Comparison of ENCODE assay signal across 8 mouse cellular contexts in genomic region chr1:96871528-96872360, GRCm38 (mm10). TPM values are rescaled to one million over a fixed set of nuclear protein-coding genes. Genes with fewer than 3 reads are reported as not detected.
DNase-seq lines count a peak whose midpoint lies in the region; ATAC-seq lines count a peak whose summit lies in the region.

Gene Slco4c1, minus strand, starts transcription at chr1:96872171.

- peaks cover 22% of the 10 kb centered on the region for H3K27me3 ChIP-seq in embryonic facial prominence, embryonic 12.5 days
- H3K27me3 ChIP-seq in hindbrain, embryonic 14.5 days (ENCODE audit: control insufficient read depth, insufficient read depth, low read length): no peaks in the 10 kb centered on the region
- H3K27me3 ChIP-seq in lung, embryonic 16.5 days (ENCODE audit: control insufficient read depth, insufficient read depth, low read depth, low read length): no peaks in the 10 kb centered on the region

- peak within 1 kb of the TSS; percentile 46 for H3K4me3 ChIP-seq in embryonic facial prominence, embryonic 12.5 days
- peak within 1 kb of the TSS; percentile 67 for H3K4me3 ChIP-seq in hindbrain, embryonic 14.5 days (replicated peaks; ENCODE audit: low read length)
- peak within 1 kb of the TSS; percentile 53 for H3K4me3 ChIP-seq in lung, embryonic 16.5 days (ENCODE audit: low read length)

- H3K27ac ChIP-seq in embryonic facial prominence, embryonic 12.5 days: no peak within 1 kb of the TSS
- H3K27ac ChIP-seq in hindbrain, embryonic 14.5 days: no peak within 1 kb of the TSS
- H3K27ac ChIP-seq in lung, embryonic 16.5 days (ENCODE audit: low read length): peak within 1 kb of the TSS; percentile 32

- peak within 1 kb of the TSS; percentile 27; the same call in 1 of the 2 replicates for H3K9ac ChIP-seq in embryonic facial prominence, embryonic 12.5 days
- H3K9ac ChIP-seq in hindbrain, embryonic 14.5 days: peak within 1 kb of the TSS; percentile 76
- peak within 1 kb of the TSS; percentile 59 for H3K9ac ChIP-seq in lung, embryonic 16.5 days (ENCODE audit: low read length)

- ATAC-seq in embryonic facial prominence, embryonic 12.5 days (ENCODE audit: insufficient number of reproducible peaks, insufficient read depth, low FRiP score, low TSS enrichment): peak; percentile 81
- ATAC-seq in hindbrain, embryonic 14.5 days (ENCODE audit: low FRiP score): peak; percentile 88
- ATAC-seq in lung, embryonic 16.5 days (ENCODE audit: low read depth): peak; percentile 92

- H3K36me3 ChIP-seq in embryonic facial prominence, embryonic 12.5 days: no peaks in the 10 kb centered on the region
- no peaks in the 10 kb centered on the region for H3K36me3 ChIP-seq in hindbrain, embryonic 14.5 days (replicated peaks; ENCODE audit: control insufficient read depth, insufficient read depth)
- no peaks in the 10 kb centered on the region for H3K36me3 ChIP-seq in lung, embryonic 16.5 days (ENCODE audit: control insufficient read depth, insufficient read depth, low read length)

- peak within 1 kb of the TSS; percentile 90 for H3K4me2 ChIP-seq in embryonic facial prominence, embryonic 12.5 days (replicated peaks)
- H3K4me2 ChIP-seq in hindbrain, embryonic 14.5 days (replicated peaks): peak within 1 kb of the TSS; percentile 93
- H3K4me2 ChIP-seq in lung, embryonic 16.5 days (ENCODE audit: low read depth, low read length): peak within 1 kb of the TSS; percentile 77

- 2% methylated on average over 40 of the region's 40 CpGs for WGBS in embryonic facial prominence, embryonic 12.5 days
- WGBS in hindbrain, embryonic 14.5 days: 2% methylated on average over 40 of the region's 40 CpGs
- under 1% methylated on average over 40 of the region's 40 CpGs for WGBS in lung, embryonic 16.5 days

- H3K4me1 ChIP-seq in embryonic facial prominence, embryonic 12.5 days: 0 out of 2 replicates have a peak, but pooled peaks cover 4% of the 10 kb centered on the region
- H3K4me1 ChIP-seq in hindbrain, embryonic 14.5 days (replicated peaks; ENCODE audit: control insufficient read depth, insufficient read depth, low read length): peaks cover 4% of the 10 kb centered on the region
- peaks cover 5% of the 10 kb centered on the region; the same call in 1 of the 2 replicates for H3K4me1 ChIP-seq in lung, embryonic 16.5 days (replicated peaks; ENCODE audit: control insufficient read depth, insufficient read depth, low read length)

- H3K9me3 ChIP-seq in embryonic facial prominence, embryonic 12.5 days: no peaks in the 10 kb centered on the region
- H3K9me3 ChIP-seq in hindbrain, embryonic 14.5 days (ENCODE audit: control insufficient read depth, low read length): no peaks in the 10 kb centered on the region
- H3K9me3 ChIP-seq in lung, embryonic 16.5 days (ENCODE audit: control insufficient read depth, low read length): no peaks in the 10 kb centered on the region

- DNase-seq in CD4-positive helper T cell, adult 2 months (ENCODE audit: low read depth, low spot score): peak; percentile 8
- DNase-seq in adrenal gland, postnatal 14 days: peak; percentile 21
- peak; percentile 26 for DNase-seq in hindbrain, embryonic 14.5 days (ENCODE audit: low spot score)
- DNase-seq in layer of hippocampus, postnatal 25 days (ENCODE audit: extremely low spot score in 1 of 2, low spot score in 1 of 2): peak; percentile 16
- DNase-seq in retina, embryonic 14.5 days (ENCODE audit: low spot score): peak; percentile 47
- DNase-seq in adipocyte (ENCODE audit: low spot score): no peak

RNA-seq across cellular contexts. Expression of gene Slco4c1, which starts in this region (rescaled TPM):
- 0.08 TPM in 1 of 2 replicates, not detected in the other for total RNA-seq in adrenal gland, postnatal 14 days (2021)
- 0.25 and 1.0 TPM in 2 replicates for polyA plus RNA-seq in embryonic facial prominence, embryonic 12.5 days (2016; fragmentation: Nextera tagmentation; extraction: Ambion mirVana)
- 1.2 TPM in 2 replicates for polyA plus RNA-seq in hindbrain, embryonic 14.5 days (2014; fragmentation: Nextera tagmentation; extraction: Ambion mirVana)
- 1 to 10 TPM; 1.4 to 1.7 TPM for total RNA-seq in layer of hippocampus, postnatal 25 days (2021)
- polyA plus RNA-seq in lung, embryonic 16.5 days (2015; fragmentation: Nextera tagmentation; extraction: Ambion mirVana): 10.6 and 12.2 TPM in 2 replicates

Comparison
In these comparisons a context has a peak if more than half of its experiments do, and no peak if none do; other contexts are left out.
1. Peak in DNase-seq in adrenal gland, postnatal 14 days; RNA of the gene not detected or under 1 TPM.